Comparison of ENCODE assay signal across 1 mouse cellular context in the genomic region with DNA sequence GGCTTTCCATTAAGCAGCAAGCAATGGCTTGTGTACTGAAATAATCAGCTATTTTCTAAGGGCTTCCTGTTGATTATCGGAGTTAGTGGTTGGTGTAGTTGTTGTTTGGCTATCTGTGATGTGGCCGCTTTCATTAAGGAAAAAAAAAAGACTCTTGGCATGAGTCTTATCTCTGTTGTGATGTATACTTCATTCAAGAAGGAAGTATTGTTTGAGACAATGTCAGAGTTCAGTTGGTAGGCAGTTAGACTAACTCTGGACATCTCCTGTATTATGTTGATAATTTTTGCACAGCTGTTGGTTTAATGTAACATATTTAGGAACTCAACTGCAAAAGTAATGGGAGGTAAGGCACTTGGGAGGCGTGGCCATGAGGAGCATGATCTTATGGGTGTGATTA.
TF ChIP-seq lines count a peak whose summit lies in the region.

No protein-coding gene starts in this region.

TF ChIP-seq in MEL, 35 proteins besides CTCF, POLR2A, EP300 and RAD21 (continued from another document):
- TF ChIP-seq ZNF384 (IDR thresholded peaks at IDR 0.05; ENCODE audit: low read depth, low read length), result peak; percentile 77
